Mouse (Mus musculus) brain, embryonic 14.5 days (tissue): ENCODE measurements around the gene Gng11.

Experiments used
- CTCF ChIP-seq: fragments of 200-500 bp; IDR thresholded peaks from 2 replicates; pipeline ENCODE4 v1.5.1; 2012; ENCODE audit warnings: inconsistent platforms, mild to moderate bottlenecking, moderate library complexity, borderline replicate concordance; ENCODE audit not compliant: insufficient read depth, insufficient read length; ENCODE audit errors: extremely low read depth
- POLR2A ChIP-seq: fragments of 200-500 bp; IDR thresholded peaks from 2 replicates; pipeline ENCODE4 v1.6.1; 2012; ENCODE audit warnings: mild to moderate bottlenecking, inconsistent platforms, borderline replicate concordance; ENCODE audit not compliant: poor library complexity, insufficient read depth, insufficient read length, severe bottlenecking; ENCODE audit errors: extremely low read depth

DNA sequence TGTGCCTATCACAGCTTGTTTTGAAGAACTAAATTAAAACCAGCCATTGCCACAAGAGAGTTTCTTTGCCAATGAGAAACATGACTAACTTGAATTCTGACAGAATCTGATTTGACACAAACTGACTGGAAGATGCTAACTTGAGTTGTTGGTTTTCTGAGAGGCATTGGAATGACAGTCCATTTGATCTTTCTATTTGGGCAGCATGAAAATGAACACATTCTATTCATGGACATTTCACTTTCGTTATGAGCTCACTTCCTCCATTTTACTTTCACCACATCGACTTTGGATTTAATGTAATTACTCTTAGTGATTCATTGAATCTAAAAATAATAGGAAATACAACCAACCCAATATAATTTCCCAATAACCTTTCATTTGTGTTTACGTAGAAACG is 50.7 kb downstream of the Gng11 start:
- TF ChIP-seq POLR2A (no peak), CTCF (no peak)
